Mouse (Mus musculus) limb, embryonic 11.5 days (tissue): ENCODE data around the gene Fut11. TPM values are rescaled to one million over a fixed set of nuclear protein-coding genes. Genes with fewer than 3 reads are reported as not detected.

Experiments
- ATAC-seq: fragments of 200-750 bp; cut with Nextera tagmentation; 2 replicates; pipeline ENCODE4 v1.8.0; 2017; ENCODE audit warnings: low read depth; ENCODE audit not compliant: insufficient number of reproducible peaks, low FRiP score, low TSS enrichment
- DNase-seq: peaks from one replicate; pipeline ENCODE4 v3.0.0-alpha.2; 2015; ENCODE audit warnings: low spot score
- H3K27ac ChIP-seq: fragments of 300-500 bp; sonication (generic); replicated peaks from 2 replicates; pipeline ENCODE4 v1.5.1; 2014; ENCODE audit warnings: low read depth, mild to moderate bottlenecking, low read length
- H3K27me3 ChIP-seq: fragments of 300-500 bp; sonication (generic); 2 replicates; pipeline ENCODE4 v1.6.1; 2014; ENCODE audit warnings: mild to moderate bottlenecking, low read length, mixed read lengths; ENCODE audit not compliant: control insufficient read depth, insufficient read depth
- H3K36me3 ChIP-seq: fragments of 300-500 bp; sonication (generic); 2 replicates; pipeline ENCODE4 v1.6.1; 2014; ENCODE audit warnings: mild to moderate bottlenecking, low read length, moderate library complexity, mixed read lengths; ENCODE audit not compliant: control insufficient read depth, insufficient read depth
- H3K4me1 ChIP-seq: fragments of 300-500 bp; sonication (generic); 2 replicates; pipeline ENCODE4 v1.6.1; 2014; ENCODE audit warnings: low read length, mixed read lengths; ENCODE audit not compliant: control insufficient read depth, insufficient read depth
- H3K4me2 ChIP-seq: fragments of 300-500 bp; sonication (generic); 2 replicates; pipeline ENCODE4 v1.6.1; 2014; ENCODE audit warnings: low read depth, mild to moderate bottlenecking, moderate library complexity; ENCODE audit not compliant: severe bottlenecking
- H3K4me3 ChIP-seq: fragments of 300-500 bp; sonication (generic); 2 replicates; pipeline ENCODE4 v1.5.1; 2014; ENCODE audit warnings: low read depth, low read length
- H3K9ac ChIP-seq: fragments of 300-500 bp; sonication (generic); 2 replicates; pipeline ENCODE4 v1.6.1; 2014; ENCODE audit warnings: mild to moderate bottlenecking, low read length
- H3K9me3 ChIP-seq: fragments of 300-500 bp; sonication (generic); 2 replicates; pipeline ENCODE4 v1.6.1; 2016; ENCODE audit warnings: low read length; ENCODE audit not compliant: control insufficient read depth
- WGBS: fragments of 180-500 bp; shearing (Covaris S2); extraction: QIAGEN DNeasy Blood & Tissue Kit; methylation state at CpG from one replicate; pipeline ENCODE4 v1.1.7; 2014; 5-methylcytosine and 5-hydroxymethylcytosine counted together
- polyA plus RNA-seq: library from polyadenylated mRNA; unstranded; fragments of >200 nt; fragmentation: Nextera tagmentation; extraction: Ambion mirVana; gene quantifications from 2 replicates; pipeline ENCODE4 v1.2.1, GENCODE M21; 2014

The Fut11 gene
- polyA plus RNA-seq, 1 experiment from 2014 or later: 18.3 TPM

GRCm38 (mm10) chr14:20658326-20658725 lies 36.4 kb upstream of the Fut11 start:
- no peak overlapping the region for H3K9ac ChIP-seq
- H3K27ac ChIP-seq: no peak overlapping the region
- H3K27me3 ChIP-seq: peaks cover 8% of the 10 kb centered on the region; the same call in 1 of the 2 replicates
- no peak overlapping the region for H3K4me2 ChIP-seq
- peaks cover 7% of the 10 kb centered on the region; the same call in 1 of the 2 replicates for H3K4me1 ChIP-seq
- H3K9me3 ChIP-seq: no peaks in the 10 kb centered on the region
- DNase-seq: no peak
- H3K36me3 ChIP-seq: no peaks in the 10 kb centered on the region
- ATAC-seq: no peak
- no peak overlapping the region for H3K4me3 ChIP-seq

DNA sequence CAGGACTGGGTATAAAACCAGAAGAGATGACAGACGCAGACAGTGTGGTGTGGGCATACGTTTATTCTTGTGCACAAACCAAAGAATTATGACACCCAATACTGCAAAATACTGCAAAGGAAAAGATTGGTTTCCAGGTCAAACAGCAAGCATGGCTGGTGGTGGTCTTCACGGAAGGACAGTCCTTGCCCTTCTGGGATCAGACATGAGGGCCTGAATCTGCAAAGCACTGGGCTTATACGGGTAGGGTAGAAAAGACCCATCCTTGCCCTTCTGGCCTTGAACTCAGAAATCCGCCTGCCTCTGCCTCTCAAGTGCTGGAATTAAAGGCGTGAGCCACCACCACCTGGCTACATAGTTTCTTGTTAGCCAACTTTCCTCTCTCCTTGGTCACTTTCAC lies 35.9 kb upstream of the Fut11 start:
- no peak overlapping the region for H3K27ac ChIP-seq

DNA sequence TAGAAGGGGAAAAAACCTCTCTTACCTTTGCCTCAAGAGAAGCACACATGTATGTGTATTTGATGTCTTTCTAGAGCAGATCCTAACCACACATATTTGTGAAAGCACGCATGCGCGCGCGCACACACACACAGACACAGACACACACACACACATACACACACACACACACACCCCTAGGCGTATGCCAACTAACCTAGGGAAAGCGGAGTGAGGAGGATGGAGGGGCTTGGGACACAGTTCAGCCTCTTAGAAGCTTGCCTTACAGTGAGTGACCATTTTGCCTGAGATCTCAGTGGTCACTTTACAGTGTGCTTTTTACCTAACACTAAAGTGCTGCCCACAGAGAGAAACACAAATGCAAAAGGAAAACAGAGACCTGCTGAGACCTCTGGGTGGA lies 35.1 kb upstream of the Fut11 start:
- Histone ChIP-seq H3K27me3 (peaks cover 8% of the 10 kb centered on the region; the same call in 1 of the 2 replicates), H3K36me3 (no peaks in the 10 kb centered on the region), H3K4me2 (no peak overlapping the region), H3K4me3 (no peak overlapping the region), H3K4me1 (peaks cover 7% of the 10 kb centered on the region; the same call in 1 of the 2 replicates), H3K9me3 (no peaks in the 10 kb centered on the region), H3K9ac (no peak overlapping the region), H3K27ac (no peak overlapping the region)
- ATAC-seq (no peak), DNase-seq (no peak)
- 93% methylated on average over 7 of the region's 7 CpGs for WGBS

More for the DNA sequence above, 35.9 kb upstream of the Fut11 start:
- Histone ChIP-seq H3K4me2 (no peak overlapping the region), H3K9me3 (no peaks in the 10 kb centered on the region), H3K9ac (no peak overlapping the region), H3K4me1 (peaks cover 7% of the 10 kb centered on the region; the same call in 1 of the 2 replicates), H3K27me3 (peaks cover 8% of the 10 kb centered on the region; the same call in 1 of the 2 replicates), H3K36me3 (no peaks in the 10 kb centered on the region), H3K4me3 (no peak overlapping the region)
- WGBS: 89% methylated on average over 6 of the region's 6 CpGs
- ATAC-seq (no peak), DNase-seq (no peak)

GRCm38 (mm10) chr14:20660827-20661660 lies 33.7 kb upstream of the Fut11 start:
- peak overlapping the region; percentile 40 for H3K4me3 ChIP-seq
- peak overlapping the region; percentile 67 for H3K27ac ChIP-seq
- H3K27me3 ChIP-seq: peaks cover 8% of the 10 kb centered on the region
- peak overlapping the region; percentile 85 for H3K4me2 ChIP-seq
- WGBS: 1% methylated on average over 52 of the region's 52 CpGs
- DNase-seq (peak; percentile 95), ATAC-seq (peak; percentile 79)
- H3K4me1 ChIP-seq: peaks cover 7% of the 10 kb centered on the region; the same call in 1 of the 2 replicates
- H3K36me3 ChIP-seq: no peaks in the 10 kb centered on the region
- peak overlapping the region; percentile 73 for H3K9ac ChIP-seq
- no peaks in the 10 kb centered on the region for H3K9me3 ChIP-seq

DNA sequence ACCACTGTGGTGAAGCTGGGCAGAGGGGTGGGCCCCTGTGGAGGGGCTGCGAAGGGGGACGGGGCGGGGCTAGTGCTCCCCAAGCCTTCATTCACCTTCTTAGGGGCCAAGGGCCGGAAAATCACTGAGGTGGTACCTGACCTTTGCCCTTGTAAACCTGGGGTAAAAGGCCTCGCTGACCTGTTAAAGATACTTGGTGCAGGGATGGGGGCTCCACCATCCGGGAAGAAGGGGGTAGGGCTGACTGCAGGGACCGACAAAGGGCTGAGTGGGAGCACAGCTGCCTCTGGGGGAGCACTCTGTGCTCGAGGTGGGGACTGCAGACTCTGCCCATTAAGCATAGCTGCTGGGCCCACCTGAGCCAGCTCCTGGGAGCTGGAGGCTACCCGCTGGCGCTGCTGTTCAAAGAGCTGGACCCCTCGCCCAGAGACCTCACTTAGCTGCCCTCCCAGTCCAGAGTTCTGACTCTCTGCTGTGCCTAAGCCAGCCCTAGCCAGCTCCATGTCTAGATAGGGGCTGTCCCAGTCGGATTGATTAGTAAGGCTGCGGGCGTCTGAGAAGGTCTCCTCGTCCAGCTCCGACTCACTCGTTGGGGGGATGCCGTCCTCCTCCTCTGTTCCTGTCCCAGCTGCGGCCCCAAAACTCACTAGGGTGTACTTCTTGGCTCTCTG lies 33.0 kb upstream of the Fut11 start:
- Histone ChIP-seq H3K36me3 (no peaks in the 10 kb centered on the region), H3K9ac (peak overlapping the region; percentile 73), H3K4me2 (peak overlapping the region; percentile 85), H3K9me3 (no peaks in the 10 kb centered on the region), H3K4me1 (peaks cover 7% of the 10 kb centered on the region; the same call in 1 of the 2 replicates), H3K4me3 (peak overlapping the region; percentile 40), H3K27me3 (peaks cover 8% of the 10 kb centered on the region), H3K27ac (peak overlapping the region; percentile 67)
- WGBS: 9% methylated on average over 19 of the region's 19 CpGs
- ATAC-seq (peak; percentile 21; the same call in 1 of the 2 replicates), DNase-seq (no peak)

GRCm38 (mm10) chr14:20662740-20663139 lies 32.0 kb upstream of the Fut11 start:
- DNase-seq (no peak), ATAC-seq (no peak)
- 85% methylated on average over 3 of the region's 3 CpGs for WGBS
- peaks cover 8% of the 10 kb centered on the region for H3K27me3 ChIP-seq
- peaks cover 7% of the 10 kb centered on the region; the same call in 1 of the 2 replicates for H3K4me1 ChIP-seq
- H3K4me3 ChIP-seq: no peak overlapping the region
- H3K9ac ChIP-seq: no peak overlapping the region
- H3K4me2 ChIP-seq: no peak overlapping the region; the same call in 1 of the 2 replicates
- no peak overlapping the region for H3K27ac ChIP-seq
- no peaks in the 10 kb centered on the region for H3K9me3 ChIP-seq
- H3K36me3 ChIP-seq: no peaks in the 10 kb centered on the region

GRCm38 (mm10) chr14:20663601-20664000 lies 31.2 kb upstream of the Fut11 start:
- no peak overlapping the region for H3K4me3 ChIP-seq

DNA sequence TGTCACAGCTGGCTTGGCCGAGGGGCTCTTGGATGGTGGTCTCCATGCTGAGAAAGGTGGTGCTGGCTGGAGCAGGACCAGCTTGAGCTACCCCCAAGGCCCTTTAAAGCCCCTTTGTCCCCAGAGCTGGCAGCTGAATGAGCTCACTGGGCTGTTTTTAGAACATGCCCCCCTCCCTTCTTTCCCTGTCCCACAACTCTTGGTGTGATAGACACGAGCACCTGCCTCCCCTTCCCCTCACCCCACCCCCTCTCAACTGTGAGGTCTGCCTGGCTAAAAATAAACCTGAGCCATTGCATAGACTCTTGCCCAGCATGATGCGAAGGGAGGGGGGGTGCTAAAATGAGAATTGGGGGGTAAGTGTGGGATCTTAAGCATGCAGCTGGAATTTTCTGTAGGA lies 30.3 kb upstream of the Fut11 start:
- H3K27ac ChIP-seq: no peak overlapping the region
- peak overlapping the region; percentile 34; the same call in 1 of the 2 replicates for H3K9ac ChIP-seq
- peaks cover 8% of the 10 kb centered on the region for H3K27me3 ChIP-seq
- H3K4me3 ChIP-seq: no peak overlapping the region
- H3K4me2 ChIP-seq: no peak overlapping the region
- no peak for ATAC-seq
- H3K9me3 ChIP-seq: no peaks in the 10 kb centered on the region
- peaks cover 7% of the 10 kb centered on the region; the same call in 1 of the 2 replicates for H3K4me1 ChIP-seq
- no peaks in the 10 kb centered on the region for H3K36me3 ChIP-seq
- WGBS: 61% methylated on average over 3 of the region's 3 CpGs
- no peak for DNase-seq

More at GRCm38 (mm10) chr14:20663601-20664000, 31.2 kb upstream of the Fut11 start:
- peaks cover 8% of the 10 kb centered on the region for H3K27me3 ChIP-seq
- DNase-seq (no peak), ATAC-seq (no peak)
- H3K9ac ChIP-seq: no peak overlapping the region
- H3K4me1 ChIP-seq: peaks cover 7% of the 10 kb centered on the region; the same call in 1 of the 2 replicates
- H3K9me3 ChIP-seq: no peaks in the 10 kb centered on the region
- 59% methylated on average over 2 of the region's 2 CpGs for WGBS
- H3K36me3 ChIP-seq: no peaks in the 10 kb centered on the region
- H3K27ac ChIP-seq: no peak overlapping the region
- no peak overlapping the region for H3K4me2 ChIP-seq
